Mouse (Mus musculus) cerebellum, adult 2 months (tissue): ENCODE data around the gene Hspa1a.

ENCODE experiments used
- CTCF ChIP-seq: fragments of 200-500 bp; IDR thresholded peaks from 2 replicates; pipeline ENCODE4 v1.5.1; 2011; ENCODE audit warnings: low read depth, mild to moderate bottlenecking, control low read depth, low read length, moderate library complexity, borderline replicate concordance; ENCODE audit not compliant: insufficient read depth
- POLR2A ChIP-seq: fragments of 200-500 bp; IDR thresholded peaks from 2 replicates; pipeline ENCODE4 v1.6.1; 2011; ENCODE audit warnings: low read length, control low read depth, borderline replicate concordance; ENCODE audit not compliant: insufficient read depth

DNA sequence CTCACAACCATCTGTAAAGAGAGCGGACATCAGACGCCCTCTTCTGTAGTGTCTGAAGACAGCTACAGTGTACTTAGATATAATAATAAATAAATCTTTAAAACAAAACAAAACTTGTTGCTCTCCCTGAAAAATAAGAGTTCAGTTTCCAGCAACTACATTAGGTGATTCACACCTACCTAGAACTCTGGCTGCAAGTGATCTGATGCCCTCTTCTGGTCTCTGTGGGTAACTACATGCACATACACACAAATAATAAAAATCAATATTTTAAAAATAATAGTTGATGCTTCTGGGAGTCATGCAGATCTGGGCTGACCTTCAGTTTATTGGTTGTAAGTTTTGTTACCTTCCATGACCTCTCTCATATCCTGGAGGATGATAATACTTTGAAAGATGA lies 12.3 kb upstream of the Hspa1a start:
- TF ChIP-seq CTCF: no peak
- no peak for TF ChIP-seq POLR2A
